Mouse (Mus musculus) c-Kit-positive CD71-positive TER-119-positive erythroid progenitor cells, embryonic 14.5 days (primary cell): ENCODE measurements at regions not wholly inside any gene's neighbourhood (a gene's known extent, or its start where the extent isn't known, plus 50 kb on each side); places are given as distances from the start of the nearest gene placed in this dataset.

Experiments used
- DNase-seq: peaks from one replicate; pipeline ENCODE4 v3.0.0-alpha.2; 2013; ENCODE audit warnings: low spot score

GRCm38 (mm10) chr6:35458250-35458649, 81.4 kb downstream of the Mtpn start:
- DNase-seq: no peak

- DNase-seq: no peak
Observed at GRCm38 (mm10) chr6:35445007-35445406, 94.7 kb downstream of the Mtpn start.

- DNase-seq: no peak
Observed at GRCm38 (mm10) chr6:35426301-35426700, 100.4 kb upstream of the Fam180a start.

- DNase-seq: no peak
Observed at GRCm38 (mm10) chr6:35424521-35424920, 98.6 kb upstream of the Fam180a start.

GRCm38 (mm10) chr6:35420924-35421323, 95.0 kb upstream of the Fam180a start:
- DNase-seq: no peak

- DNase-seq: no peak
Observed at GRCm38 (mm10) chr6:35405044-35405443, 79.1 kb upstream of the Fam180a start.

GRCm38 (mm10) chr6:35403341-35403910, 77.5 kb upstream of the Fam180a start:
- no peak for DNase-seq

- no peak for DNase-seq
Observed at GRCm38 (mm10) chr6:35395726-35396125, 69.8 kb upstream of the Fam180a start.

- DNase-seq: no peak
Observed at GRCm38 (mm10) chr6:35388827-35389226, 62.9 kb upstream of the Fam180a start.

GRCm38 (mm10) chr6:35381536-35381935, 55.6 kb upstream of the Fam180a start:
- DNase-seq: no peak

GRCm38 (mm10) chr6:35380721-35381466, 55.0 kb upstream of the Fam180a start:
- DNase-seq: peak; percentile 52

GRCm38 (mm10) chr6:35379890-35380289, 53.9 kb upstream of the Fam180a start:
- DNase-seq: peak; percentile 70

- no peak for DNase-seq
Observed at GRCm38 (mm10) chr6:35378851-35379250, 52.9 kb upstream of the Fam180a start.

- no peak for DNase-seq
Observed at GRCm38 (mm10) chr6:35377535-35377934, 51.6 kb upstream of the Fam180a start.

- DNase-seq: no peak
Observed at GRCm38 (mm10) chr6:35376526-35376925, 50.6 kb upstream of the Fam180a start.
